Mouse (Mus musculus): Measurements from ENCODE around the gene Dppa4. TPM values are rescaled to one million over a fixed set of nuclear protein-coding genes. Genes with fewer than 3 reads are reported as not detected.

The Dppa4 gene
- not detected in 2 replicates for polyA plus RNA-seq (2015; fragmentation: Nextera tagmentation; extraction: Ambion mirVana)

DNA sequence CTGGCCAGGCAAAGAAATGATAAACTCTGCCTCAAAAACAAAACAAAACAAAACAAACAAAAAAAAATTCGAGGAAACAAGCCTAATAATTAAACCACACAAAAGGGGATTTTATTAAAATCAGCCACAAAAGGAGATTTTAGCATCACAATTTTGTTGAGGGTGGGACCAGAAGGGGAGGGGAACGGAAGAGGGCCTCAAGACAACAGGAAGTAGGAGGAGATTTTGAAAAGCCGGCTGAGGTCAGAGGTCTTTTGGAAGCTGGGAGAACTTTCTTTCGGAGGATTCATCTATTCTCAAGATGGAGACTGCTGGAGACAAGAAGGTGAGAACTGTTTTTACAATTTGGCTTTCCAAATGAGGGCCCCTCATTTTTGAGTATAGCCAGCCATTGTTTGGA is at the start of gene Dppa4:
Gene Dppa4, plus strand, starts transcription at position 217 of the 400 bp plus-strand sequence.
- H3K4me3 ChIP-seq (ENCODE audit: low read length), result no peak within 1 kb of the TSS
- no peak for ATAC-seq (ENCODE audit: low read depth)
- WGBS, result 64% methylated on average over 4 of the region's 4 CpGs

DNA sequence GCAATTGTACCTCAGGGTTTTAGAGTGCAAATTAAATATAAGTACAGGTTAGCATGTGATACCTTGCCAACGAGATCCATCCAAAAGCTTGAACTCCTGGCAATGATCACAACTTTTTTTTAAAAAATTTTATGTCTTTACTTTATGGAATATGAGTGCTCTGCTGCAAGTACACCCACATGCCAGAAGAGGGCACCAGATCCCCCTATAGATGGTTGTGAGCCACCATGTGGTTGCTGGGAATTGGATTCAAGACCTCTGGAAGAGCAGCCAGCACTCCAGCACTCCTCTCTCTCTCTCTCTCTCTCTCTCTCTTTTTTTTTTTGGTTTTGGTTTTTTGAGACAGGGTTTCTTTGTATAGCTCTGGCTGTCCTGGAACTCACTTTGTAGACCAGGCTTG is 48.5 kb upstream of the Dppa4 start:
- Histone ChIP-seq H3K36me3 (ENCODE audit: control insufficient read depth, insufficient read depth, low read length) (no peaks in the 10 kb centered on the region), H3K4me1 (replicated peaks; ENCODE audit: control insufficient read depth, insufficient read depth, low read length) (no peaks in the 10 kb centered on the region), H3K9ac (ENCODE audit: low read length) (no peak overlapping the region), H3K27ac (ENCODE audit: low read length) (no peak overlapping the region), H3K9me3 (ENCODE audit: control insufficient read depth, low read length) (no peaks in the 10 kb centered on the region), H3K4me2 (ENCODE audit: low read depth, low read length) (no peak overlapping the region), H3K4me3 (ENCODE audit: low read length) (no peak overlapping the region), H3K27me3 (ENCODE audit: control insufficient read depth, insufficient read depth, low read depth, low read length) (no peaks in the 10 kb centered on the region)
- 82% methylated on average over 1 of the region's 1 CpGs for WGBS
- no peak for ATAC-seq (ENCODE audit: low read depth)

More for the DNA sequence above, at the start of gene Dppa4:
- H3K4me2 ChIP-seq (ENCODE audit: low read depth, low read length), result no peak within 1 kb of the TSS
- no peaks in the 10 kb centered on the region for H3K27me3 ChIP-seq (ENCODE audit: control insufficient read depth, insufficient read depth, low read depth, low read length)
- H3K9ac ChIP-seq (ENCODE audit: low read length), result no peak within 1 kb of the TSS
- no peak within 1 kb of the TSS for H3K27ac ChIP-seq (ENCODE audit: low read length)
- no peaks in the 10 kb centered on the region for H3K4me1 ChIP-seq (replicated peaks; ENCODE audit: control insufficient read depth, insufficient read depth, low read length)
- no peaks in the 10 kb centered on the region for H3K36me3 ChIP-seq (ENCODE audit: control insufficient read depth, insufficient read depth, low read length)
- H3K9me3 ChIP-seq (ENCODE audit: control insufficient read depth, low read length), result no peaks in the 10 kb centered on the region

DNA sequence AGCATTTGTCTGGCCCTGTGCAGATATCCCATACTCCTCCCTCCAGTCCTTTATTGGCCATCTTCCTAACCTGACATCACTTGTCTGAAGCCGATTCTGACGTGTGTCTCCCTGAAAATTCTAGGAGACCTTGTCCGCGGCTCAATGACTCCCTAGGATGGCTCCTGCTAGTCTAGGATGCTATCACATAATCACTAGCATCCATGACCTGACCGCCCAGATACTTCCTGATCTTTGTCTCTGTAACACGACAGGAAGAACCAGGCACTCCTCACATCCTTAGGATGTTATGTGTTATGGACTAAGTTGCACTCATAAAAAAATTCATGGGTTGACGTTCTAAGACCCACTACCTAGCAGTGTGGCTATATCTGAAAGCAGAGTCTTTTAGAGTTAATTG is 45.9 kb upstream of the Dppa4 start:
- ATAC-seq (ENCODE audit: low read depth), result no peak
- Histone ChIP-seq H3K27ac (ENCODE audit: low read length) (no peak overlapping the region), H3K4me1 (replicated peaks; ENCODE audit: control insufficient read depth, insufficient read depth, low read length) (no peaks in the 10 kb centered on the region), H3K4me3 (ENCODE audit: low read length) (no peak overlapping the region), H3K9ac (ENCODE audit: low read length) (no peak overlapping the region), H3K36me3 (ENCODE audit: control insufficient read depth, insufficient read depth, low read length) (no peaks in the 10 kb centered on the region), H3K9me3 (ENCODE audit: control insufficient read depth, low read length) (no peaks in the 10 kb centered on the region), H3K4me2 (ENCODE audit: low read depth, low read length) (no peak overlapping the region), H3K27me3 (ENCODE audit: control insufficient read depth, insufficient read depth, low read depth, low read length) (no peaks in the 10 kb centered on the region)
- WGBS, result 78% methylated on average over 7 of the region's 7 CpGs

DNA sequence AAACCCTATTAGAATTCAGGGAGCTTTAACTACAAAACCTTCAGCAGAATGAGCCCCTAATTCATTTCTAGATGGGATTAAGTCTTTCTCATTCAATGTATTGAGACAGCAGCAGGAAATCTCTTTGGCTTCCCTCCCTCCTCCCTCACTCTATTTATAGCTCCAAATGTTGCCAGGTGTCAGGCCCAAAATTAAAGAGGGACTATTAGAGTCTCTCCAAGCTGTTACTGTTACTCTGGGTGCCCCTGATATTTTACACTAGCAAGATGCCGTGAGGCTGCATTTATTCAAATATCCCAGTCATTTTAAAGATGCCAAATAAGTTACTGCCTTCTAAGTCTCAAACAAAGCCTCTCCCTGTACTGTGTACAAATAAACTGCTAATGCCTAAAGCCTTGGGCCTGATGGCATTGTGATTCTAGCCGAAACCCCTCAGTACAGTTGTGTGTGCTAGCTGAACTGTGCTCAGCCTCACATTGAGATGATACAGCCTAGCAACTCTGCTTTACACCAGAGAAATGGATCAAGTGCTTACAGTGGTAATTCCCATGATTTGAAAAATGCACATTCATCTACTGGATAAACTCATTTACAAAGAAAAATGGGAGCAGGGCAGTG is 36.4 kb upstream of the Dppa4 start:
- 78% methylated on average over 2 of the region's 2 CpGs for WGBS
- H3K36me3 ChIP-seq (ENCODE audit: control insufficient read depth, insufficient read depth, low read length), result no peaks in the 10 kb centered on the region
- H3K27ac ChIP-seq (ENCODE audit: low read length), result no peak overlapping the region
- H3K4me2 ChIP-seq (ENCODE audit: low read depth, low read length), result no peak overlapping the region
- H3K4me1 ChIP-seq (replicated peaks; ENCODE audit: control insufficient read depth, insufficient read depth, low read length), result no peaks in the 10 kb centered on the region
- no peak overlapping the region for H3K9ac ChIP-seq (ENCODE audit: low read length)
- H3K27me3 ChIP-seq (ENCODE audit: control insufficient read depth, insufficient read depth, low read depth, low read length), result no peaks in the 10 kb centered on the region
- ATAC-seq (ENCODE audit: low read depth), result no peak
- no peaks in the 10 kb centered on the region for H3K9me3 ChIP-seq (ENCODE audit: control insufficient read depth, low read length)
- no peak overlapping the region for H3K4me3 ChIP-seq (ENCODE audit: low read length)

DNA sequence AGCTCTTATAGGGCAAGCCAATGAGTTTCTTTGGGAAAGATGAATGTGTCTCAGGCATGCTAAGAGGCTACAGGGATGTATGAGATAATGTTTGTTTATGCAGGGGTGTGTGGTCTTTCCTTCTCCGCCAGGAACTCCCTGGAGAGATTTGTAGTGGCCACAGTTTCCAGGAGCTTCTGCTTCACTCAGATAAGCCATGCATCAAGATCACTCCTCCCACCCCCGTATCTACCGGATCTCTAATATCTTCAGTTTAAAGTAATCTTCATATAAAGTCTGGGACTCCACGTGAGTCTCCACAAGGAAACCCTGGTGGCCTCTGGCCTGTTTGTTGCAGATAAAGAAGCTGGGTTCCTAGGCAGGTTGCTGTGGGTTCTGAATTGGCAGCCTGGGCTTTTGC is 30.7 kb upstream of the Dppa4 start:
- 21% methylated on average over 4 of the region's 4 CpGs for WGBS
- no peaks in the 10 kb centered on the region for H3K4me1 ChIP-seq (replicated peaks; ENCODE audit: control insufficient read depth, insufficient read depth, low read length)
- H3K9me3 ChIP-seq (ENCODE audit: control insufficient read depth, low read length), result no peaks in the 10 kb centered on the region
- H3K27me3 ChIP-seq (ENCODE audit: control insufficient read depth, insufficient read depth, low read depth, low read length), result no peaks in the 10 kb centered on the region
- H3K4me2 ChIP-seq (ENCODE audit: low read depth, low read length), result no peak overlapping the region
- no peak overlapping the region for H3K9ac ChIP-seq (ENCODE audit: low read length)
- no peak overlapping the region for H3K27ac ChIP-seq (ENCODE audit: low read length)
- H3K4me3 ChIP-seq (ENCODE audit: low read length), result no peak overlapping the region
- H3K36me3 ChIP-seq (ENCODE audit: control insufficient read depth, insufficient read depth, low read length), result no peaks in the 10 kb centered on the region
- ATAC-seq (ENCODE audit: low read depth), result peak; percentile 64; the same call in 1 of the 2 replicates

DNA sequence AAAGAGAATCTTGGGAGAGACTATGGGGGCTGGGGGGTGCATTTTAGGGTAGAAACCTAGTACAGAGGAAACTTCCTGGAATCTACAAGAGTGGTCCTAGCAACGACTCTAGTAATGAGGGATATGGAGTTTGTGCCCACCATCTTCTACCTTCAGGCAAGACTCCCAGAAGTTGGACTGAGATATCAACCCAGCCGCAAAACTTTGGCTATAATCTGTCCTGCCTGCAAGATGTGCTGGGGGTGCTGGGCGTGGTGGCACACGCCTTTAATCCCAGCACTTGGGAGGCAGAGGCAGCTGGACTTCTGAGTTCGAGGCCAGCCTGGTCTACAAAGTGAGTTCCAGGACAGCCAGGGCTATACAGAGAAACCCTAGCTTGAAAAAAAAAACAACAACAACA is 28.9 kb upstream of the Dppa4 start:
- Histone ChIP-seq H3K9me3 (ENCODE audit: control insufficient read depth, low read length) (no peaks in the 10 kb centered on the region), H3K9ac (ENCODE audit: low read length) (no peak overlapping the region), H3K4me3 (ENCODE audit: low read length) (no peak overlapping the region), H3K36me3 (ENCODE audit: control insufficient read depth, insufficient read depth, low read length) (no peaks in the 10 kb centered on the region), H3K4me1 (replicated peaks; ENCODE audit: control insufficient read depth, insufficient read depth, low read length) (no peaks in the 10 kb centered on the region), H3K27me3 (ENCODE audit: control insufficient read depth, insufficient read depth, low read depth, low read length) (no peaks in the 10 kb centered on the region), H3K4me2 (ENCODE audit: low read depth, low read length) (no peak overlapping the region), H3K27ac (ENCODE audit: low read length) (no peak overlapping the region)
- 93% methylated on average over 5 of the region's 5 CpGs for WGBS
- ATAC-seq (ENCODE audit: low read depth), result no peak

DNA sequence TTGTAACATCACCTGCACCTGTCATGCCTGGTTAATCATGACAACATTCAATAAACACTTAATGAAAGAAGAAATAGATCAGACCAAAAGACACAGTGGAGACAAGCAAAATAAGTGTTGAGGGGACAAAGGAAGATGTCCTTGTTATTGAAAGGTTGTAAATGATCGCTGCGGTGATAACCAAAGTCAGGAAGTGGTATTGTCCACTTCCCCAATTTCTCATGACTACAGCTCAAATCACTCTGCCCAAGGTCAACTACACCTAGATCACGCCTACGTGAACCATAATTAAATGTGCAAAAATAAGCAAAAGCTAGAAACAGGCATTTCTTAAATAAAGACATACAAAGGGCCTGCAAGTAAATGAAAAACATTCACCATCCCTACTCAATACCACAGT is 24.0 kb upstream of the Dppa4 start:
- no peak for ATAC-seq (ENCODE audit: low read depth)
- no peaks in the 10 kb centered on the region for H3K9me3 ChIP-seq (ENCODE audit: control insufficient read depth, low read length)
- H3K27ac ChIP-seq (ENCODE audit: low read length), result no peak overlapping the region
- no peak overlapping the region for H3K4me2 ChIP-seq (ENCODE audit: low read depth, low read length)
- H3K9ac ChIP-seq (ENCODE audit: low read length), result no peak overlapping the region
- H3K36me3 ChIP-seq (ENCODE audit: control insufficient read depth, insufficient read depth, low read length), result no peaks in the 10 kb centered on the region
- no peaks in the 10 kb centered on the region for H3K27me3 ChIP-seq (ENCODE audit: control insufficient read depth, insufficient read depth, low read depth, low read length)
- H3K4me1 ChIP-seq (replicated peaks; ENCODE audit: control insufficient read depth, insufficient read depth, low read length), result no peaks in the 10 kb centered on the region
- no peak overlapping the region for H3K4me3 ChIP-seq (ENCODE audit: low read length)
- WGBS, result 89% methylated on average over 4 of the region's 4 CpGs

DNA sequence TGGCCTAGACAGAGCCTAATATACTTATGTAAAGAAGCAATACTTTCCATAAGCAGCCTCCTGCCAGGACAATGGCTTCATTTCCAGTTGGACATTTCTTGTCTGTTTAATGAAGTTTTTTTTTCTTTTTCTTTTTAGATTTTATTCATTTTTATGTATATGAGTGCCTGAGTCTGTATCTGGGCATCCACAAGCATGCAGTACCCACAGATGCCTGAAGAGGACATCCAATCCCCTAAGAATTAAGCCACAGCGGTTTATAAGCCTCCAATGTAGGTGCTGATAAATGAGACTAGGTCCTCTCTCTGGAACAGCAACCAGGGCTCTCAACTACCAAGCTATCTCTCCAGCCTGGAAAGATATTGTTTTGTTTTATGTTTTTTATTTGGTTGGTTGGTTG is 20.6 kb upstream of the Dppa4 start:
- Histone ChIP-seq H3K4me2 (ENCODE audit: low read depth, low read length) (no peak overlapping the region), H3K4me3 (ENCODE audit: low read length) (no peak overlapping the region), H3K27me3 (ENCODE audit: control insufficient read depth, insufficient read depth, low read depth, low read length) (no peaks in the 10 kb centered on the region), H3K4me1 (replicated peaks; ENCODE audit: control insufficient read depth, insufficient read depth, low read length) (no peaks in the 10 kb centered on the region), H3K27ac (ENCODE audit: low read length) (no peak overlapping the region), H3K36me3 (ENCODE audit: control insufficient read depth, insufficient read depth, low read length) (no peaks in the 10 kb centered on the region), H3K9ac (ENCODE audit: low read length) (no peak overlapping the region), H3K9me3 (ENCODE audit: control insufficient read depth, low read length) (no peaks in the 10 kb centered on the region)
- ATAC-seq (ENCODE audit: low read depth), result no peak
- 83% methylated on average over 1 of the region's 1 CpGs for WGBS

DNA sequence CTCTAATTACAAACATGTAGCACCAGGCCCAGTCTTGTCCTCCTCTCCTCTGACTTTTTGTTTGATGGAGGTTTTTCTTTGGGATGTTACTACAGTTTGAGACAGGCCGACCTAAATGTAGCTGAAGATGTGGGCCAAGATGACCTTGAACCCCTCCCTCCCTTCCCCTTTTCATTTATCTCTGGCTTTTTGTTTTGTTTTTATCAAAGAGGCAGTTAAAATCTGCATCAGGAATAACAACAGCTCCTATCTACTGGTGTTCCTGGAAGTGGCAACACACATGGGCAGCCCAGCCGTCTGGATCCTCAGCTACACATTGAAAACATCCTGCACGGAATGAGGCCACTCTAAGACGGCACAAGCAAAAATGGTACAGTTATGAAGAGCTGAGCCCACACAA is 17.7 kb upstream of the Dppa4 start:
- no peaks in the 10 kb centered on the region for H3K9me3 ChIP-seq (ENCODE audit: control insufficient read depth, low read length)
- no peak overlapping the region for H3K4me3 ChIP-seq (ENCODE audit: low read length)
- H3K4me2 ChIP-seq (ENCODE audit: low read depth, low read length), result no peak overlapping the region
- H3K27me3 ChIP-seq (ENCODE audit: control insufficient read depth, insufficient read depth, low read depth, low read length), result no peaks in the 10 kb centered on the region
- no peaks in the 10 kb centered on the region for H3K36me3 ChIP-seq (ENCODE audit: control insufficient read depth, insufficient read depth, low read length)
- 64% methylated on average over 4 of the region's 4 CpGs for WGBS
- H3K4me1 ChIP-seq (replicated peaks; ENCODE audit: control insufficient read depth, insufficient read depth, low read length), result no peaks in the 10 kb centered on the region
- H3K9ac ChIP-seq (ENCODE audit: low read length), result no peak overlapping the region
- no peak for ATAC-seq (ENCODE audit: low read depth)
- H3K27ac ChIP-seq (ENCODE audit: low read length), result no peak overlapping the region

DNA sequence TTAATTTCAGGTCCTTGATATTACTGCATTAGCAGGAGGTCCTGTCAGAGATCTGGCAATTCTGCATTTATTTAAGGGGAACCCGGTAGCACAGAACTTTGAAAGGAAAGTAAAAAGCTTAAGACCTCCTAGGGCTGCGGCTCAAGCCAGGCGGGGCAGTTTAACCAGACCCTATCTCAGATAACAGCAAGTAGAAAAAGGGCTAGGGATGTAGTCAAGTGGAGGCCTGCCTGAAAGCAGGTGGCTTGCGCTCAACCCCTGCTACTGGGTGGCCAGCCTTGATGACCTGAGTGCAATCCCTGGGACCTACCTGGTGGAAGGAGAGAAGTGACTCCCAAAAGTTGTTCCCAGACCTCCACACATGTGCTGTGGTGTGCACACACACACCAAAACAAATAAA is 6.6 kb upstream of the Dppa4 start:
- no peak for ATAC-seq (ENCODE audit: low read depth)
- Histone ChIP-seq H3K27me3 (ENCODE audit: control insufficient read depth, insufficient read depth, low read depth, low read length) (no peaks in the 10 kb centered on the region), H3K4me3 (ENCODE audit: low read length) (no peak overlapping the region), H3K36me3 (ENCODE audit: control insufficient read depth, insufficient read depth, low read length) (no peaks in the 10 kb centered on the region), H3K4me1 (replicated peaks; ENCODE audit: control insufficient read depth, insufficient read depth, low read length) (no peaks in the 10 kb centered on the region), H3K9me3 (ENCODE audit: control insufficient read depth, low read length) (no peaks in the 10 kb centered on the region), H3K4me2 (ENCODE audit: low read depth, low read length) (no peak overlapping the region), H3K27ac (ENCODE audit: low read length) (no peak overlapping the region), H3K9ac (ENCODE audit: low read length) (no peak overlapping the region)
- WGBS, result 63% methylated on average over 4 of the region's 4 CpGs
